Mouse (Mus musculus): Measurements from ENCODE around the gene Gsta2. TPM values are rescaled to one million over a fixed set of nuclear protein-coding genes. Genes with fewer than 3 reads are reported as not detected.
"Not testable (repeated sequence)": the region's sequence is repeated elsewhere in the genome, so short reads cannot be mapped to it uniquely, and the experiment has no call there.

The Gsta2 gene
- polyA plus RNA-seq, 1 experiment from 2014 or later: 2.1 TPM

DNA sequence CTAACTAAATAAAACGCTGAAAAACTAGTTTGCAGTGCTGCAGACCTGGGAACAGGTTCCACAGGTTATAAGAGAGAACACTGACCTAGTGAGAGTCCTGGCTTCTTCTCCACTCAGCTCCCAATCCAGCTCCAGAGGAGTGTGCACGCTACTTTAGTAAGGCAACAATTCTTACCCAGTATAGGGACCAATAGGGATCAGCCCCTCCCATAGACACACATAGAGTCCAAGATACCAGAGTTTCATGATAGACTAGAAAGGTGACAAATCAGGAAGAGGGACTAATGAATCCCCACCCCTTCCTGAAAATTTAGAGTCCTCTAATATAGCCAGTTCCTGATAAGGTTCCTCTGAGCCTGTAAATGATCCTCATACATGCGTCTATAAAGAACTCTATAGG lies 8.6 kb downstream of the Gsta2 start:
- TF ChIP-seq CTCF (IDR thresholded peaks at IDR 0.05): no peak
- POLR2A ChIA-PET: no interaction called here

DNA sequence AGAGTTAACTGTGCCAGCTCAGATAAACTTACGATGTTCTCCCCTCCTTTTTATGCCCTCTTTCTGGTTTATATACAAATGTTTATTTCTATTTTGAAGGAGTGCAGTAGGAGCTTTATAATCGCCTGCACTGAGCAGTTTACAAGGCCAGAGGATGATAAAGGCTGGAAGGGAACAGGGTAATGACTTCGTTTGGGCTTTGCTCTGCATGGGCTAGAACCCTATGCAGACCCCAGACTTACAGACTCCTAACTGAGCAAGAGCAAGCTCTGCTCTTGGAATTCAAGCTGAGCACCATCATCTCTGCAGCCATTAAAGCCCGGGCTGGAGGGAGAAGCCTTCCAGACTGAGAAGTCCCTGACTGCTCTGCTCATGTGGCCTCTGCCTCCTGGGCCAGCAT lies 10.4 kb downstream of the Gsta2 start:
- POLR2A ChIA-PET: interaction anchor here (0.7 kb wide), 1 partner anchor 511 kb away, joined by 4 read pairs; no protein-coding TSS in a partner anchor
- H3K27me3 ChIP-seq; DNase-seq (ENCODE audit: low read depth, low spot score); in situ Hi-C loops (cut with MboI; ENCODE audit: low pct_unique_long_range_greater_than_20kb); CTCF ChIA-PET; ATAC-seq: not testable (repeated sequence)

More for the DNA sequence above, 8.6 kb downstream of the Gsta2 start:
- H3K27me3 ChIP-seq: no peaks in the 10 kb centered on the region
- no peak for ATAC-seq
- no peak for DNase-seq (ENCODE audit: low read depth, low spot score)
- CTCF ChIA-PET: no interaction called here
- in situ Hi-C loops (cut with MboI; ENCODE audit: low pct_unique_long_range_greater_than_20kb): no loop called here

DNA sequence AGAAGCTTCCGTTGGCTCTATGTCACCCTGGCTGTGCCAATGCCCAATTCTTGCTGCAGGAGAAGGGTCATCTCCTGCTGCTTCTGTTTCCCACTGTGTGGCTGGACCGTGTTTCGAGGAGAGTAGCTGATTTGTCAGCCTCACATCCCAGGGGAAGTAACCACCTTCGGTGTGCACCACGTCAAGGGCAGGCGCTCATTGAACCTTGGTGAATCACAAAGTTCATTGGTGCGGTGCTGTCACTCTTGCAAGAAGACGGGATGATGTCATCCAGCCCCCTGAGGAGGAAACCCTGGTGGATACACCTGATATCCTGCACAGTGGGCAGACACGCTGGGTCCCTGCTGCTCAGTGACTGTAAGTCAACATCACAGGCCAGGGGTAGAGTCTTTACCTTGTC lies 12.5 kb downstream of the Gsta2 start:
- POLR2A ChIA-PET; in situ Hi-C loops (cut with MboI; ENCODE audit: low pct_unique_long_range_greater_than_20kb); H3K27me3 ChIP-seq; DNase-seq (ENCODE audit: low read depth, low spot score): not testable (repeated sequence)
- CTCF ChIA-PET: interaction anchor here (1.0 kb wide), 1 partner anchor 16 kb away, joined by 3 read pairs; no protein-coding TSS in a partner anchor
- peak; percentile 51 for ATAC-seq

DNA sequence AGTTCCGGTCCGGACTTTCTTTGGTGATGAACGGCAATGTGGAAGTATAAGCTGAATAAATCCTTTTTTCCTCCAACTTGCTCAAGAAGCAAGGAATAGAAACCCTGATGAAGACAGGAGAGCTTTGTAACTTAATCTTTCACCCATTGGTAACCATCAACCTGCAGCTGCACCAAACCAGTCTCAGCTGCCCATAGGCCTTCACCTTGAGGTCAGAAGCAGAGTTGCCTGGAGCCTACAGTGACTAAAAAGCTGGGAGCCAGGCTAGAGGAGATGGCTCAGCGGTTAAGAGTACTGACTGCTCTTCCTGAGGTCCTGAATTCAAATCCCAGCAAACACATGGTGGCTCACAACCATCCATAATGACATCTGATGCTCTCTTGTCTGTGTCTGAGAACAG lies 13.1 kb downstream of the Gsta2 start:
- CTCF ChIA-PET: interaction anchor here (1.0 kb wide), 1 partner anchor 16 kb away, joined by 3 read pairs; no protein-coding TSS in a partner anchor
- POLR2A ChIA-PET; in situ Hi-C loops (cut with MboI; ENCODE audit: low pct_unique_long_range_greater_than_20kb): not testable (repeated sequence)

DNA sequence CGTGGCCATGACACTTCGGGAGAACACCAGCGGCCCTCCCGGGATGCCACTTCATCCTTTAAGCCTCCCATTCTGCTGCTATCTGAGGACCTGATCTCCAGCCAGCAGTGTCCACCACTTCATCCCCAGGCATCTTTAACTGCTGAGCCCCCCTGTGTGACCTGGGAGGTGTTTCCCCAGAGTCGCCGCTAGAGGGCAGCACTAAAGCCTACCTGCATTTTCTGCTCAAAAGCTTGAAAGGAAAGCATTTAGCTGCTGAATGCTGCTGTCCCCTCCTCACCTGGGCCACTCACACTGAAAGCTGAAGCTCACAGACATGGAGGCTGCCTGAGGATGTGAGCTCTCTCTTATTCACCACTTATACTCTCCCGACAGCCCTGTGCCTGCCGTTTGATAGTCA lies 15.3 kb downstream of the Gsta2 start:
- in situ Hi-C loops (cut with MboI; ENCODE audit: low pct_unique_long_range_greater_than_20kb); DNase-seq (ENCODE audit: low read depth, low spot score); H3K27me3 ChIP-seq; POLR2A ChIA-PET; ATAC-seq: not testable (repeated sequence)
- TF ChIP-seq CTCF (IDR thresholded peaks at IDR 0.05): peak; percentile 72
- CTCF ChIA-PET: interaction anchor here (1.3 kb wide), 1 partner anchor 8 kb away, joined by 3 read pairs; no protein-coding TSS in a partner anchor

More for the DNA sequence above, 13.1 kb downstream of the Gsta2 start:
- not testable (repeated sequence) for ATAC-seq; DNase-seq (ENCODE audit: low read depth, low spot score); H3K27me3 ChIP-seq

DNA sequence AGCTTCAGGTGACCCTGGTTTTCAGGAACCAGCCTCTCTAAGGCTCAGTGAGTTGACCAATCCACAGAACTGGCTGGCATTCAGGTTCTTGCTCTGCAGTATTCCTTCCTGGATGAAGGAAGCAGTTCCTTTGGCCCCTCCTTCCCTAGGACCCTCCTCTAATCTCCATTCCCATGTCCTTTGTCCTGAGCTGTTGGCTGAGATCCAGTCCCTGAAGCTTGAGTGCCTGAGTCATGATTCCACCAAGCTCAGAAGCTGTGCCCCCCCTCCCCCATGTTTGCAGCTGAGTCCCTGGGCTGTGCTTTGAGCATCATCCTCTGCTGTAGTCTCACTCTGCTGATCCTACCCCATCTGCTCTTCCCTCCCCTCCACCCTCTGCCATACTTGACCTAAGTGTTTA lies 18.5 kb downstream of the Gsta2 start:
- ATAC-seq; POLR2A ChIA-PET; H3K27me3 ChIP-seq; in situ Hi-C loops (cut with MboI; ENCODE audit: low pct_unique_long_range_greater_than_20kb); DNase-seq (ENCODE audit: low read depth, low spot score); CTCF ChIA-PET: not testable (repeated sequence)

DNA sequence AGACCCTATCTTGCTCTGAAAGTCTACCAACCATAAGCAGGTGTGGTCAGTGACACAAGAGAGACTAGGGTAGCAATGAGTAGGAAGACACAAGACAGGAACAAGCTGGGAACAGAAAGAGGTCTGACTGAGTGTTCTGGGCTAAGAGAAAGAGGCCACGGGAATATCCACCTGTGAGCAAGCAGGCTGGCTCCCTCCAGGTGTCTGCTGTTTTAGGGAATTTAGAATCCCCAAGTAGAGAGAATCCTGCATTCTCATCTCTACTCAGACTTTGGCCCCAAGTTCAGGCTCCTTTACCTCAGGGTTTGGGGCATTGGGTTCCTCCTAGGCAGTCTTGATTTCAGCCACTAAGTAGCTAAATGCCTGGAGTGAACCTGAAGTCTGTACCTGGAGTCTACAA lies 28.3 kb downstream of the Gsta2 start, which contains the start of gene Omt2b:
Gene Omt2b (plus strand): TSS at position 301 of the 400 bp plus-strand sequence.
- ATAC-seq; DNase-seq (ENCODE audit: low read depth, low spot score); POLR2A ChIA-PET; CTCF ChIA-PET; H3K27me3 ChIP-seq: not testable (repeated sequence)
- in situ Hi-C loops (cut with MboI; ENCODE audit: low pct_unique_long_range_greater_than_20kb): loop anchor here (10.0 kb wide), 1 partner anchor 58 kb away; no protein-coding TSS in a partner anchor

DNA sequence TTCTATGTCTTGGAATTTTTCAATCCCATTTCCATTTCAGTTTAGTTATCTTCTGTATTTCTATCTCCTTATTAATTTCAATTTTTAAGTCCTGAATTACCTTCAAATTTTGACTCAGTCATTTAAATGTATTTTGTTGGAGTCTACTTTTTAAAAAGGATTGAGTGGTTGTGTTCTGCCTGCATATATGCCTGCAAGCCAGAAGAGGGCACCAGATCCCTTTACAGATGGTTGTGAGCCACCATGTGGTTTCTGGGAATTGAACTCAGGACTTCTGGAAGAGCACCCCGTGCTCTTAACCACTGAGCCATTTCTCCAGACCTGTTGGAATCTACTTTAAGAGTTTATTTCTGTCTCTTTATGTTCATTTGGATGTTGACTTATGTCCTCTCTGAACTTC lies 36.1 kb downstream of the Gsta2 start:
- in situ Hi-C loops (cut with MboI; ENCODE audit: low pct_unique_long_range_greater_than_20kb): loop anchor here (25.0 kb wide), 1 partner anchor 107 kb away; no protein-coding TSS in a partner anchor

DNA sequence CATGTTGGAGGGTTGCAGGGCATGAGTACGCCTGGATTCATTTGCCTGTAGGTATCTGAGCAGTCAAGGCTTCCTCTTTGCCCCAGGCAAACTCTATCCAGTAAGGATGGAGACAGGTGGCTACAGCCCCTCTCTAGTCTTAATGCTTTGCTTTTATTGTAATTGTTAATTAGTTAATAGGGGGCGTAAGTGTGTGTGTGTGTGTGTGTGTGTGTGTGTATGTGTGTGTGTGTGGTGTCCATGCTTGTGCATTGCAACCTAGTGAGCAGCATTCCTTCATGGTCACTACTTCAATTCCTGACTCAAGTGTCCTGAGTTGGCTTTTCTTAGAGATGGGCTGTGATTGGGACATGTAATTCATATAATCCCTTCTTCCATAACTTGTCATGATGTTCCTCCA lies 40.9 kb downstream of the Gsta2 start, which contains the start of gene Omt2a:
Gene Omt2a (minus strand): TSS at position 101 of the 400 bp plus-strand sequence.
- in situ Hi-C loops (cut with MboI; ENCODE audit: low pct_unique_long_range_greater_than_20kb): loop anchor here (25.0 kb wide), 1 partner anchor 102 kb away; no protein-coding TSS in a partner anchor
- TF ChIP-seq CTCF (IDR thresholded peaks at IDR 0.05): no peak
- ChIA-PET CTCF (no interaction called here), POLR2A (no interaction called here)
- ATAC-seq (no peak), DNase-seq (ENCODE audit: low read depth, low spot score) (no peak)
- no peaks in the 10 kb centered on the region for H3K27me3 ChIP-seq

More for the DNA sequence above, 36.1 kb downstream of the Gsta2 start:
- H3K27me3 ChIP-seq: no peaks in the 10 kb centered on the region
- ChIA-PET CTCF (interaction anchor here (1.0 kb wide), 1 partner anchor 12 kb away, joined by 3 read pairs; no protein-coding TSS in a partner anchor), POLR2A (no interaction called here)
- no peak for ATAC-seq
- TF ChIP-seq CTCF (IDR thresholded peaks at IDR 0.05): peak; percentile 95
- no peak for DNase-seq (ENCODE audit: low read depth, low spot score)

DNA sequence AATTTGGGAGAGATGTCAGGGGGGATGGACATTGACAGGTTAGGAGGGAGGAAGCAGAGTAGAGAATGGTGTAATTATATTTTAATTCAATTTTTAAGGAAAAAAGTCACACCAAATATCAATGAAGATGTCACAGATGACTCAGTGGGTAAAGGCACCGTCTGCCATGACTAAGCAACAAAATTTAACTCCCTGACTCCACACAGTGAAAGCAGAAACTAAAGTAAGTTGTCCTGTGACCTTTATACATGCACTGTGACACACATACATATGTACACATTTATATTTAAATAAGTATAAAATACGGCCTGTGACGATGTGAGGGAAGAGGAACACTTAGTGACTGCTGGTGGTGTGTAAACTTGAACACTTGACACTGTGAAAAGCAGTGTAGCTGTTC lies 47.5 kb downstream of the Gsta2 start:
- ATAC-seq; POLR2A ChIA-PET; DNase-seq (ENCODE audit: low read depth, low spot score); H3K27me3 ChIP-seq: not testable (repeated sequence)
- in situ Hi-C loops (cut with MboI; ENCODE audit: low pct_unique_long_range_greater_than_20kb): loop anchor here (25.0 kb wide), 1 partner anchor 96 kb away; no protein-coding TSS in a partner anchor
- CTCF ChIA-PET: interaction anchor here (1.3 kb wide), 1 partner anchor 11 kb away, joined by 3 read pairs; no protein-coding TSS in a partner anchor

DNA sequence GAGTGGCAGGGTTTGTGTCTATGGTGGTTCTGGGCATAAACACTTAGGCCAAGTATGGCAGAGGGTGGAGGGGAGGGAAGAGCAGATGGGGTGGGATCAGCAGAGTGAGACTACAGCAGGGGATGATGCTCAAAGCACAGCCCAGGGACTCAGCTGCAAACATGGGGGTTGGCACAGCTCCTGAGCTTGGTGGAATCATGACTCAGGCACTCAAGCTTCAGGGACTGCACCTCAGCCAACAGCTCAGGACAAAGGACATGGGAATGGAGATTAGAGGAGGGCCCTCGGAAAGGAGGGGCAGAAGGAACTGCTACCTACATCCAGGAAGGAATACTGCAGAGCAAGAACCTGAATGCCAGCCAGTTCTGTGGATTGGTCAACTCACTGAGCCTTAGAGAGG lies 56.4 kb downstream of the Gsta2 start:
- ATAC-seq; DNase-seq (ENCODE audit: low read depth, low spot score); in situ Hi-C loops (cut with MboI; ENCODE audit: low pct_unique_long_range_greater_than_20kb); H3K27me3 ChIP-seq; POLR2A ChIA-PET; CTCF ChIA-PET: not testable (repeated sequence)

DNA sequence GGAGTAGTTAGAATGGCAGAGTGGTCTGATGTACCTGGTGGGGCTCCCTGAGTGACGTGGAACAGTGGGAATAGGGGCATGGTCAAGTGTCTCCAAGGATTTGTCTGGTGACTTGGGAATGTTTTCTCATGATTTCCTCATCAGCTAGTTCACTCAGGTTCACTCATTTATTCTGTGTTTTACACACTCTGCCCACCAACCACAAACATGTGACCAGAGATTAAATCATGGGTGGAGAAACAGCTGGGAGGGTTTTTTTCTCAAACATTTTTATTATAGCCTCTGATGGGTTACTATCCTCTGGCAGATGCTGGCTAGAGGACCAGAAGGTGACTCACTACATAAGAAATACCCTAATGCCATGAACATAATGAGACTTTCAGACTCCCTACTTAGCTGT lies 57.4 kb downstream of the Gsta2 start:
- H3K27me3 ChIP-seq: no peaks in the 10 kb centered on the region
- in situ Hi-C loops (cut with MboI; ENCODE audit: low pct_unique_long_range_greater_than_20kb): no loop called here
- CTCF ChIA-PET: no interaction called here
- DNase-seq (ENCODE audit: low read depth, low spot score): no peak
- POLR2A ChIA-PET: no interaction called here
- no peak for ATAC-seq
- no peak for TF ChIP-seq CTCF (IDR thresholded peaks at IDR 0.05)
